Mouse (Mus musculus) layer of hippocampus, postnatal 14 days (tissue): ENCODE measurements around the gene H2-M5. TPM values are rescaled to one million over a fixed set of nuclear protein-coding genes. Genes with fewer than 3 reads are reported as not detected.
"Not testable (repeated sequence)": the region's sequence is repeated elsewhere in the genome, so short reads cannot be mapped to it uniquely, and the experiment has no call there.

Experiments used
- DNase-seq, 2 experiments: peaks; one replicate each; pipeline ENCODE4 v3.0.0; 2021 to 2022; ENCODE audit warnings: low spot score in 2 of 2, mixed read lengths in 1 of 2
- total RNA-seq, 2 experiments: library from RNA; stranded (reverse); gene quantifications; 2 replicates each; pipeline ENCODE4 v1.2.3; 2021

H2-M5 gene
- total RNA-seq, 2 experiments from 2014 or later: 2.1 to 3.0 TPM

- no peak for DNase-seq
Measured at GRCm38 (mm10) chr17:36994528-36994927, 5.2 kb upstream of the H2-M5 start.

- no peak for DNase-seq
Measured at GRCm38 (mm10) chr17:36993770-36994325, 4.5 kb upstream of the H2-M5 start.

GRCm38 (mm10) chr17:36992336-36993104, 3.2 kb upstream of the H2-M5 start:
- no peak for DNase-seq

GRCm38 (mm10) chr17:36990630-36991029, 1.3 kb upstream of the H2-M5 start:
- not testable (repeated sequence) for DNase-seq

GRCm38 (mm10) chr17:36988475-36988874, 862 bp downstream of the H2-M5 start:
- DNase-seq: no peak

GRCm38 (mm10) chr17:36982253-36983155, 6.8 kb downstream of the H2-M5 start:
- no peak for DNase-seq

GRCm38 (mm10) chr17:36981845-36982244, 7.5 kb downstream of the H2-M5 start:
- DNase-seq: no peak

- DNase-seq: no peak
Measured at GRCm38 (mm10) chr17:36981221-36981813, 8.0 kb downstream of the H2-M5 start, which contains the start of gene 2410137M14Rik. TSS of gene 2410137M14Rik (minus strand) at chr17:36981237.

GRCm38 (mm10) chr17:36973271-36973787, 16.0 kb downstream of the H2-M5 start:
- DNase-seq: no peak

- DNase-seq: no peak
Measured at GRCm38 (mm10) chr17:36972791-36973190, 16.5 kb downstream of the H2-M5 start.

- DNase-seq: no peak
Measured at GRCm38 (mm10) chr17:36971172-36971850, 18.0 kb downstream of the H2-M5 start.

- no peak for DNase-seq
Measured at GRCm38 (mm10) chr17:36970316-36970890, 18.9 kb downstream of the H2-M5 start.

GRCm38 (mm10) chr17:36966875-36967274, 22.5 kb downstream of the H2-M5 start:
- no peak for DNase-seq

- DNase-seq: no peak
Measured at GRCm38 (mm10) chr17:36961125-36961524, 28.2 kb downstream of the H2-M5 start.

- no peak for DNase-seq
Measured at GRCm38 (mm10) chr17:36958884-36959283, 30.5 kb downstream of the H2-M5 start.

- peak; percentile 93 to 96 for DNase-seq
Measured at GRCm38 (mm10) chr17:36957999-36958743, 31.2 kb downstream of the H2-M5 start, which contains the start of the genes Znrd1 and Znrd1as. TSS of gene Znrd1 (minus strand) at chr17:36958559. TSS of gene Znrd1as (plus strand) at chr17:36958592.

GRCm38 (mm10) chr17:36953062-36953461, 36.3 kb downstream of the H2-M5 start:
- DNase-seq: no peak

- no peak for DNase-seq
Measured at GRCm38 (mm10) chr17:36952631-36953030, 36.7 kb downstream of the H2-M5 start.
